Mouse (Mus musculus): ENCODE results near the gene Spem2. TPM values are rescaled to one million over a fixed set of nuclear protein-coding genes. Genes with fewer than 3 reads are reported as not detected.
A peak's percentile ranks its signal among the peaks of the same experiment; 100 is the strongest.

Gene Spem2
- polyA plus RNA-seq, 1 experiment from 2014 or later, result not detected

GRCm38 (mm10) chr11:69795983-69796435 is 22.3 kb downstream of the Spem2 start:
- Histone ChIP-seq H3K27me3 (ENCODE audit: control insufficient read depth, insufficient read depth, low read length) (0 out of 2 replicates have a peak, but pooled peaks cover 2% of the 10 kb centered on the region), H3K9ac (ENCODE audit: low read length) (peak overlapping the region; percentile 79), H3K4me2 (ENCODE audit: low read depth, low read length) (peak overlapping the region; percentile 99), H3K36me3 (ENCODE audit: control insufficient read depth, insufficient read depth) (no peaks in the 10 kb centered on the region), H3K4me3 (ENCODE audit: low read length) (peak overlapping the region; percentile 73), H3K9me3 (replicated peaks; ENCODE audit: control insufficient read depth, low read length) (no peaks in the 10 kb centered on the region), H3K27ac (ENCODE audit: low read length) (no peak overlapping the region), H3K4me1 (ENCODE audit: control insufficient read depth, insufficient read depth, low read length) (peaks cover 19% of the 10 kb centered on the region)
- 4% methylated on average over 13 of the region's 13 CpGs for WGBS
- ATAC-seq (replicated peaks; ENCODE audit: extremely low read depth, insufficient read depth, low FRiP score), result no peak

DNA sequence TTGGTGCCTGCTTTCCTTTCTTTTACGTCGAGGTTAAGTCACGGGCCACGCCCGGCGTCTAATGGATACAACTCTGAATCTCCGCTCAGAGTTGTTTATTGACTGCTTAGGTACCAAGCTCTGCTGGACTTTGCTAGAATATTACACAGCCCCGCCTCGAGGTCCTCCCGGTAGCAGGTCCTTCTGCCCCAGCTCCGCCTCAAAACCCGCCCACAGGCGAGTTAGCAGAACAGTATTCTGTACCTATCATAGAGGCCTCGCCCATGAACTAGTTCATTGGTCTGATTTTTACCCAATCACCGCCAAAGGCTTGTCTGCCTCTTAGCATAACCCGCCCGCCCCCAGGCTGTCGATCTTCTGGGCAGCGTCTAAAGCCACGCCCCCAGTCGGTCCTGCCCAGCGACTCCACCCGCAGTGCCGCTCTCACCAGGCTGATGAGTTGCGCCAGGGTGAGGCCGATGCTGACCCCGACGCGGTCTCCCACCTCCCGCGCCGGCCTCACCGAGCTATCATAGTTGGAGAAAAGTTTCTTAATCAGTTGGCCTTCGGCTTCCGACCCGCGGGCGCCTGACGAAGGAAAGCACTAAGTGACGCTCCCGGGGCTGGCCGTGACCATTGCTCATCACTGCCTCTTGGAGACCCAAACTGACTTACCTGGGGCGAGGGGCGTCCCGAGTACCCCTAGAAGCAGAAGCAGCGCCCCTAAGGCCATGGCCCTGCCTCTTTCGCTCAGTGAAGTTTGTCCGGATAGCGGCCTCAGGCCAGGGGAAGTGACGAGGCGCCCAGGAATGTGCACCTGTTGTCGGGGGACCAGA is 22.9 kb downstream of the Spem2 start, which contains the start of gene Chrnb1:
Chrnb1 (minus strand) TSS at position 776 of the 815 bp plus-strand sequence.
- Histone ChIP-seq H3K4me2 (ENCODE audit: low read depth, low read length) (peak within 1 kb of the TSS; percentile 99), H3K4me3 (ENCODE audit: low read length) (peak within 1 kb of the TSS; percentile 73), H3K4me1 (ENCODE audit: control insufficient read depth, insufficient read depth, low read length) (peaks cover 15% of the 10 kb centered on the region), H3K27me3 (ENCODE audit: control insufficient read depth, insufficient read depth, low read length) (0 out of 2 replicates have a peak, but pooled peaks cover 2% of the 10 kb centered on the region), H3K36me3 (ENCODE audit: control insufficient read depth, insufficient read depth) (no peaks in the 10 kb centered on the region), H3K27ac (ENCODE audit: low read length) (peak within 1 kb of the TSS; percentile 51), H3K9ac (ENCODE audit: low read length) (peak within 1 kb of the TSS; percentile 79), H3K9me3 (replicated peaks; ENCODE audit: control insufficient read depth, low read length) (no peaks in the 10 kb centered on the region)
- ATAC-seq (replicated peaks; ENCODE audit: extremely low read depth, insufficient read depth, low FRiP score), result peak; percentile 97
- WGBS, result 2% methylated on average over 52 of the region's 52 CpGs

DNA sequence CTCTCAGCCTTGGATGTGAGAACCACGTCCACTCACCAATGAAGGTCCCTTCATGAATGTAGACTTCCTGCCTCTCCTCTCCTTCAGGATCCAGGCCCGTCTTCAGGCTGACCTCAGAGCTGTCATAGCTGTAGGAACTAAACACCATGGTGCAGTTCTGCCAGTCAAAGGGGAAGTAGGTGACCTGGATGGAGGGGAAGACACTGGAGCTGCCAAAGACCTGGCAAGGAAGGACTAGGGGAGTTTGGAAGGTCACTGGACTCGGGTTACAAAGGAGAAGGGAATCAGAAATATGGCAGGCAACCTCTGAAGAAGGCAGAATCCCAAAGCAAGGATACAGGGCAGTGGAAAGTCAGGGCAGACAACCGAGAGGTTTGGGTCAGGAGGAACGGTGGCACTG is 24.8 kb downstream of the Spem2 start:
- no peak overlapping the region for H3K9ac ChIP-seq (ENCODE audit: low read length)
- H3K9me3 ChIP-seq (replicated peaks; ENCODE audit: control insufficient read depth, low read length), result no peaks in the 10 kb centered on the region
- H3K27ac ChIP-seq (ENCODE audit: low read length), result no peak overlapping the region
- no peak for ATAC-seq (replicated peaks; ENCODE audit: extremely low read depth, insufficient read depth, low FRiP score)
- H3K4me1 ChIP-seq (ENCODE audit: control insufficient read depth, insufficient read depth, low read length), result peaks cover 2% of the 10 kb centered on the region; the same call in 1 of the 2 replicates
- no peaks in the 10 kb centered on the region for H3K27me3 ChIP-seq (ENCODE audit: control insufficient read depth, insufficient read depth, low read length)
- 63% methylated on average over 5 of the region's 5 CpGs for WGBS
- no peak overlapping the region for H3K4me2 ChIP-seq (ENCODE audit: low read depth, low read length)
- H3K36me3 ChIP-seq (ENCODE audit: control insufficient read depth, insufficient read depth), result no peaks in the 10 kb centered on the region
- H3K4me3 ChIP-seq (ENCODE audit: low read length), result no peak overlapping the region

DNA sequence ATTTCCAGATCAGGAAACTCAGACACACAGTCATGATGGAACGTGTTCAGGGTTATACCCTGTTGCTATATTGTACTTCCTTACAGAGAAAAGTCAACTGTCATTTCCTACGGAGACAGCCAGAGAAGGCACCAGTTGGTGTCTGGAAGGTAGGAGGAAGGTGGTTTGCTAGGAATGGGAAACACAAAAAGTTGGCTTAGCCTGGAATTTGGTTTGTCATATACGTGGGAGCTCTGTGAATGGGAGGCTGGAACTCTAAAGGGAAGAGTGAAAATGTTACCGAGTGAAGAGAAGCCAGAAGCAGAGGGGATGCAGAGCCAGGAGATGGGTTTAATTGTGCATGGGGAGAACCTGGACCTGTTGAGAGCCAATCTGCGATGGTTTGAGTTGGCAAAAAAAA is 26.8 kb downstream of the Spem2 start:
- Histone ChIP-seq H3K9ac (ENCODE audit: low read length) (no peak overlapping the region), H3K9me3 (replicated peaks; ENCODE audit: control insufficient read depth, low read length) (no peaks in the 10 kb centered on the region), H3K4me3 (ENCODE audit: low read length) (no peak overlapping the region), H3K4me2 (ENCODE audit: low read depth, low read length) (no peak overlapping the region), H3K36me3 (ENCODE audit: control insufficient read depth, insufficient read depth) (no peaks in the 10 kb centered on the region), H3K27ac (ENCODE audit: low read length) (no peak overlapping the region), H3K27me3 (ENCODE audit: control insufficient read depth, insufficient read depth, low read length) (no peaks in the 10 kb centered on the region), H3K4me1 (ENCODE audit: control insufficient read depth, insufficient read depth, low read length) (peaks cover 2% of the 10 kb centered on the region; the same call in 1 of the 2 replicates)
- WGBS, result 66% methylated on average over 5 of the region's 5 CpGs
- ATAC-seq (replicated peaks; ENCODE audit: extremely low read depth, insufficient read depth, low FRiP score), result no peak

DNA sequence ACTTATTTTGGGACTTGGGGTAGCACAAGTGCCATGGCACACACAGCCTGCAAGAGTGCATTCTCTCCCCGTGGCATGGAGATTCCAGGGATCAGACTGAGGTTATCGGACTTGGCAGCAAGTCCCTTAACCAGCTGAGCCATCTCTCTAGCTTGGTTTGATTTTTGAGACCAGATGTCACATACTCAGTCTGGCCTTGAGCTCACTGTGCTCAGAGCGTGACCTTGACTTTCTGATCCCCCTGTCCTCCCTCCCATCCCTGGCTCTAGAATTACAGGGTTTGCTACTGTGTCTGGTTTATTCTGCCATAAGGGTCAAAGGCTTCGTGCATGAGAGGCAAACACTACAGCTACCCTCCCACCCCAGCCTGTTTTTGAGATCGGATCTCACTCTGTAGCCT is 28.8 kb downstream of the Spem2 start:
- WGBS, result 47% methylated on average over 5 of the region's 5 CpGs
- 0 out of 2 replicates have a peak overlapping the region, but pooled peaks have one; percentile 24 for H3K27ac ChIP-seq (ENCODE audit: low read length)
- H3K27me3 ChIP-seq (ENCODE audit: control insufficient read depth, insufficient read depth, low read length), result no peaks in the 10 kb centered on the region
- H3K4me1 ChIP-seq (ENCODE audit: control insufficient read depth, insufficient read depth, low read length), result peaks cover 8% of the 10 kb centered on the region
- no peak overlapping the region for H3K4me3 ChIP-seq (ENCODE audit: low read length)
- peak overlapping the region; percentile 30; the same call in 1 of the 2 replicates for H3K9ac ChIP-seq (ENCODE audit: low read length)
- no peak overlapping the region for H3K4me2 ChIP-seq (ENCODE audit: low read depth, low read length)
- no peaks in the 10 kb centered on the region for H3K9me3 ChIP-seq (replicated peaks; ENCODE audit: control insufficient read depth, low read length)
- ATAC-seq (replicated peaks; ENCODE audit: extremely low read depth, insufficient read depth, low FRiP score), result no peak
- H3K36me3 ChIP-seq (ENCODE audit: control insufficient read depth, insufficient read depth), result no peaks in the 10 kb centered on the region

GRCm38 (mm10) chr11:69787306-69787705 is 31.0 kb downstream of the Spem2 start:
- H3K9me3 ChIP-seq (replicated peaks; ENCODE audit: control insufficient read depth, low read length), result no peaks in the 10 kb centered on the region
- 88% methylated on average over 5 of the region's 5 CpGs for WGBS
- no peak overlapping the region for H3K27ac ChIP-seq (ENCODE audit: low read length)
- H3K4me3 ChIP-seq (ENCODE audit: low read length), result no peak overlapping the region
- H3K4me2 ChIP-seq (ENCODE audit: low read depth, low read length), result no peak overlapping the region
- H3K9ac ChIP-seq (ENCODE audit: low read length), result no peak overlapping the region
- no peaks in the 10 kb centered on the region for H3K36me3 ChIP-seq (ENCODE audit: control insufficient read depth, insufficient read depth)
- H3K4me1 ChIP-seq (ENCODE audit: control insufficient read depth, insufficient read depth, low read length), result peaks cover 8% of the 10 kb centered on the region
- ATAC-seq (replicated peaks; ENCODE audit: extremely low read depth, insufficient read depth, low FRiP score), result no peak
- no peaks in the 10 kb centered on the region for H3K27me3 ChIP-seq (ENCODE audit: control insufficient read depth, insufficient read depth, low read length)

- H3K9me3 ChIP-seq (replicated peaks; ENCODE audit: control insufficient read depth, low read length), result no peaks in the 10 kb centered on the region
- 27% methylated on average over 15 of the region's 15 CpGs for WGBS
- peaks cover 8% of the 10 kb centered on the region for H3K4me1 ChIP-seq (ENCODE audit: control insufficient read depth, insufficient read depth, low read length)
- peak overlapping the region; percentile 40 for H3K4me3 ChIP-seq (ENCODE audit: low read length)
- no peaks in the 10 kb centered on the region for H3K27me3 ChIP-seq (ENCODE audit: control insufficient read depth, insufficient read depth, low read length)
- H3K9ac ChIP-seq (ENCODE audit: low read length), result peak overlapping the region; percentile 48
- peak overlapping the region; percentile 60 for H3K4me2 ChIP-seq (ENCODE audit: low read depth, low read length)
- H3K27ac ChIP-seq (ENCODE audit: low read length), result no peak overlapping the region; the same call in 1 of the 2 replicates
- ATAC-seq (replicated peaks; ENCODE audit: extremely low read depth, insufficient read depth, low FRiP score), result peak; percentile 34; the same call in 1 of the 2 replicates
- no peaks in the 10 kb centered on the region for H3K36me3 ChIP-seq (ENCODE audit: control insufficient read depth, insufficient read depth)
Measured at GRCm38 (mm10) chr11:69784793-69785272, 33.4 kb downstream of the Spem2 start.

- Histone ChIP-seq H3K4me1 (ENCODE audit: control insufficient read depth, insufficient read depth, low read length) (peaks cover 17% of the 10 kb centered on the region), H3K9ac (ENCODE audit: low read length) (no peak overlapping the region), H3K9me3 (replicated peaks; ENCODE audit: control insufficient read depth, low read length) (no peaks in the 10 kb centered on the region), H3K4me3 (ENCODE audit: low read length) (no peak overlapping the region), H3K27me3 (ENCODE audit: control insufficient read depth, insufficient read depth, low read length) (no peaks in the 10 kb centered on the region), H3K36me3 (ENCODE audit: control insufficient read depth, insufficient read depth) (no peaks in the 10 kb centered on the region; the same call in 1 of the 2 replicates), H3K27ac (ENCODE audit: low read length) (no peak overlapping the region), H3K4me2 (ENCODE audit: low read depth, low read length) (no peak overlapping the region)
- 37% methylated on average over 4 of the region's 4 CpGs for whole genome bisulfite sequencing
- no peak for ATAC-seq (replicated peaks; ENCODE audit: extremely low read depth, insufficient read depth, low FRiP score)
Measured at GRCm38 (mm10) chr11:69781828-69782227, 36.4 kb downstream of the Spem2 start.

DNA sequence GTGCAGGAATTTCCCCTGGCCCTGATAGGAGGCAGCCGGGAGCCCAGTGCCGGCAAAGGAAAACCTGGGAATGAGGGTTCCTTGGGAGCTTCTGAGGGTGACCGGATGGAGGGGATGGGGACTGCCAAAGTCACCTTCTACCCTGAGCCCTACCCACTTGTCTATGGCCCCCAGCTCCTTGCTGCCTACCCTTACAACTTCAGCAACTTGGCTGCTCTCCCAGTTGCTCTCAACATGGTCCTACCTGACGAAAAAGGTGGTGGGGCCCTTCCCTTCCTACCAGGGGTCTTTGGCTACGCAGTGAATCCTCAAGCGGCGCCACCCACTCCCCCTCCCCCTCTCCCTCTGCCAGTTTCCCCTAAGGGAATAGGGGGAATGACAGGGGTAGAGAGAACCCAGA is 39.3 kb downstream of the Spem2 start:
- ATAC-seq (replicated peaks; ENCODE audit: extremely low read depth, insufficient read depth, low FRiP score), result 0 out of 2 replicates have a peak, but pooled peaks have one; percentile 12
- 44% methylated on average over 7 of the region's 7 CpGs for WGBS

More for the DNA sequence above, 39.3 kb downstream of the Spem2 start:
- H3K9ac ChIP-seq (ENCODE audit: low read length), result 0 out of 2 replicates have a peak overlapping the region, but pooled peaks have one; percentile 11
- H3K4me2 ChIP-seq (ENCODE audit: low read depth, low read length), result no peak overlapping the region
- H3K27ac ChIP-seq (ENCODE audit: low read length), result no peak overlapping the region
- H3K36me3 ChIP-seq (ENCODE audit: control insufficient read depth, insufficient read depth), result no peaks in the 10 kb centered on the region; the same call in 1 of the 2 replicates
- H3K4me1 ChIP-seq (ENCODE audit: control insufficient read depth, insufficient read depth, low read length), result peaks cover 9% of the 10 kb centered on the region
- no peak overlapping the region for H3K4me3 ChIP-seq (ENCODE audit: low read length)
- no peaks in the 10 kb centered on the region for H3K9me3 ChIP-seq (replicated peaks; ENCODE audit: control insufficient read depth, low read length)
- H3K27me3 ChIP-seq (ENCODE audit: control insufficient read depth, insufficient read depth, low read length), result no peaks in the 10 kb centered on the region

All from heart, embryonic 16.5 days (tissue).